Mouse (Mus musculus): ENCODE measurements around the gene Osbpl9. TPM values are rescaled to one million over a fixed set of nuclear protein-coding genes. Genes with fewer than 3 reads are reported as not detected.
A peak's percentile ranks its signal among the peaks of the same experiment; 100 is the strongest.

The Osbpl9 gene
- polyA plus RNA-seq, 1 experiment from 2014 or later, result 61.1 TPM

GRCm38 (mm10) chr4:109150214-109150613 is 51.9 kb downstream of the Osbpl9 start:
- 81% methylated on average over 2 of the region's 2 CpGs for WGBS
- no peak for ATAC-seq (ENCODE audit: low FRiP score, low TSS enrichment)
- no peaks in the 10 kb centered on the region for H3K9me3 ChIP-seq (ENCODE audit: control insufficient read depth, low read length)

GRCm38 (mm10) chr4:109149411-109149810 is 52.7 kb downstream of the Osbpl9 start:
- Histone ChIP-seq H3K4me1 (ENCODE audit: control insufficient read depth, insufficient read depth, low read length) (0 out of 2 replicates have a peak, but pooled peaks cover 4% of the 10 kb centered on the region), H3K9me3 (ENCODE audit: control insufficient read depth, low read length) (no peaks in the 10 kb centered on the region), H3K36me3 (ENCODE audit: control insufficient read depth, insufficient read depth, low read length) (no peaks in the 10 kb centered on the region), H3K4me2 (replicated peaks; ENCODE audit: low read depth, low read length) (no peak overlapping the region), H3K4me3 (ENCODE audit: low read length) (no peak overlapping the region), H3K27ac (ENCODE audit: low read depth, low read length) (no peak overlapping the region), H3K9ac (ENCODE audit: low read depth, low read length) (no peak overlapping the region), H3K27me3 (ENCODE audit: control insufficient read depth, insufficient read depth, low read length) (no peaks in the 10 kb centered on the region)
- no peak for ATAC-seq (ENCODE audit: low FRiP score, low TSS enrichment)
- WGBS, result 87% methylated on average over 2 of the region's 2 CpGs

More at GRCm38 (mm10) chr4:109150214-109150613, 51.9 kb downstream of the Osbpl9 start:
- no peak overlapping the region for H3K4me3 ChIP-seq (ENCODE audit: low read length)
- H3K4me1 ChIP-seq (ENCODE audit: control insufficient read depth, insufficient read depth, low read length), result 0 out of 2 replicates have a peak, but pooled peaks cover 4% of the 10 kb centered on the region
- H3K4me2 ChIP-seq (replicated peaks; ENCODE audit: low read depth, low read length), result no peak overlapping the region
- H3K27ac ChIP-seq (ENCODE audit: low read depth, low read length), result no peak overlapping the region
- H3K36me3 ChIP-seq (ENCODE audit: control insufficient read depth, insufficient read depth, low read length), result no peaks in the 10 kb centered on the region
- no peak overlapping the region for H3K9ac ChIP-seq (ENCODE audit: low read depth, low read length)
- no peaks in the 10 kb centered on the region for H3K27me3 ChIP-seq (ENCODE audit: control insufficient read depth, insufficient read depth, low read length)

GRCm38 (mm10) chr4:109147278-109148038 is 54.6 kb downstream of the Osbpl9 start:
- H3K9me3 ChIP-seq (ENCODE audit: control insufficient read depth, low read length), result no peaks in the 10 kb centered on the region
- no peak overlapping the region for H3K4me2 ChIP-seq (replicated peaks; ENCODE audit: low read depth, low read length)
- 0 out of 2 replicates have a peak, but pooled peaks cover 4% of the 10 kb centered on the region for H3K4me1 ChIP-seq (ENCODE audit: control insufficient read depth, insufficient read depth, low read length)
- WGBS, result 55% methylated on average over 11 of the region's 11 CpGs
- no peak overlapping the region for H3K4me3 ChIP-seq (ENCODE audit: low read length)
- H3K36me3 ChIP-seq (ENCODE audit: control insufficient read depth, insufficient read depth, low read length), result no peaks in the 10 kb centered on the region
- peak overlapping the region; percentile 4; the same call in 1 of the 2 replicates for H3K27ac ChIP-seq (ENCODE audit: low read depth, low read length)
- no peaks in the 10 kb centered on the region for H3K27me3 ChIP-seq (ENCODE audit: control insufficient read depth, insufficient read depth, low read length)
- ATAC-seq (ENCODE audit: low FRiP score, low TSS enrichment), result peak; percentile 66; the same call in 1 of the 2 replicates
- no peak overlapping the region for H3K9ac ChIP-seq (ENCODE audit: low read depth, low read length)

GRCm38 (mm10) chr4:109143091-109143490 is 59.0 kb downstream of the Osbpl9 start:
- Histone ChIP-seq H3K9ac (ENCODE audit: low read depth, low read length) (no peak overlapping the region), H3K9me3 (ENCODE audit: control insufficient read depth, low read length) (no peaks in the 10 kb centered on the region), H3K27me3 (ENCODE audit: control insufficient read depth, insufficient read depth, low read length) (no peaks in the 10 kb centered on the region), H3K4me3 (ENCODE audit: low read length) (no peak overlapping the region), H3K36me3 (ENCODE audit: control insufficient read depth, insufficient read depth, low read length) (no peaks in the 10 kb centered on the region), H3K27ac (ENCODE audit: low read depth, low read length) (no peak overlapping the region), H3K4me2 (replicated peaks; ENCODE audit: low read depth, low read length) (no peak overlapping the region), H3K4me1 (ENCODE audit: control insufficient read depth, insufficient read depth, low read length) (0 out of 2 replicates have a peak, but pooled peaks cover 8% of the 10 kb centered on the region)
- WGBS, result 77% methylated on average over 1 of the region's 1 CpGs
- no peak for ATAC-seq (ENCODE audit: low FRiP score, low TSS enrichment)

- no peaks in the 10 kb centered on the region for H3K36me3 ChIP-seq (ENCODE audit: control insufficient read depth, insufficient read depth, low read length)
- H3K4me2 ChIP-seq (replicated peaks; ENCODE audit: low read depth, low read length), result no peak overlapping the region
- no peak for ATAC-seq (ENCODE audit: low FRiP score, low TSS enrichment)
- H3K9ac ChIP-seq (ENCODE audit: low read depth, low read length), result no peak overlapping the region
- H3K4me1 ChIP-seq (ENCODE audit: control insufficient read depth, insufficient read depth, low read length), result 0 out of 2 replicates have a peak, but pooled peaks cover 4% of the 10 kb centered on the region
- WGBS, result 34% methylated on average over 4 of the region's 4 CpGs
- no peak overlapping the region for H3K4me3 ChIP-seq (ENCODE audit: low read length)
- H3K27ac ChIP-seq (ENCODE audit: low read depth, low read length), result no peak overlapping the region; the same call in 1 of the 2 replicates
- H3K9me3 ChIP-seq (ENCODE audit: control insufficient read depth, low read length), result no peaks in the 10 kb centered on the region
- no peaks in the 10 kb centered on the region for H3K27me3 ChIP-seq (ENCODE audit: control insufficient read depth, insufficient read depth, low read length)
These were observed 63.5 kb downstream of the Osbpl9 start for GRCm38 (mm10) chr4:109138551-109138950.

- 89% methylated on average over 7 of the region's 7 CpGs for WGBS
- Histone ChIP-seq H3K9me3 (ENCODE audit: control insufficient read depth, low read length) (no peaks in the 10 kb centered on the region), H3K27ac (ENCODE audit: low read depth, low read length) (no peak overlapping the region), H3K4me1 (ENCODE audit: control insufficient read depth, insufficient read depth, low read length) (0 out of 2 replicates have a peak, but pooled peaks cover 4% of the 10 kb centered on the region), H3K4me3 (ENCODE audit: low read length) (no peak overlapping the region), H3K9ac (ENCODE audit: low read depth, low read length) (no peak overlapping the region), H3K4me2 (replicated peaks; ENCODE audit: low read depth, low read length) (no peak overlapping the region), H3K36me3 (ENCODE audit: control insufficient read depth, insufficient read depth, low read length) (no peaks in the 10 kb centered on the region), H3K27me3 (ENCODE audit: control insufficient read depth, insufficient read depth, low read length) (no peaks in the 10 kb centered on the region)
- no peak for ATAC-seq (ENCODE audit: low FRiP score, low TSS enrichment)
These were observed 65.5 kb downstream of the Osbpl9 start for GRCm38 (mm10) chr4:109136475-109137125.

- WGBS, result 83% methylated on average over 3 of the region's 3 CpGs
- Histone ChIP-seq H3K27ac (ENCODE audit: low read depth, low read length) (no peak overlapping the region), H3K36me3 (ENCODE audit: control insufficient read depth, insufficient read depth, low read length) (no peaks in the 10 kb centered on the region), H3K27me3 (ENCODE audit: control insufficient read depth, insufficient read depth, low read length) (no peaks in the 10 kb centered on the region), H3K4me1 (ENCODE audit: control insufficient read depth, insufficient read depth, low read length) (0 out of 2 replicates have a peak, but pooled peaks cover 4% of the 10 kb centered on the region), H3K4me2 (replicated peaks; ENCODE audit: low read depth, low read length) (no peak overlapping the region), H3K9me3 (ENCODE audit: control insufficient read depth, low read length) (no peaks in the 10 kb centered on the region), H3K9ac (ENCODE audit: low read depth, low read length) (no peak overlapping the region), H3K4me3 (ENCODE audit: low read length) (no peak overlapping the region)
- ATAC-seq (ENCODE audit: low FRiP score, low TSS enrichment), result no peak
These were observed 67.1 kb downstream of the Osbpl9 start for GRCm38 (mm10) chr4:109134955-109135354.

GRCm38 (mm10) chr4:109131256-109131872 is 70.7 kb downstream of the Osbpl9 start:
- H3K9ac ChIP-seq (ENCODE audit: low read depth, low read length), result no peak overlapping the region
- H3K36me3 ChIP-seq (ENCODE audit: control insufficient read depth, insufficient read depth, low read length), result no peaks in the 10 kb centered on the region
- H3K27ac ChIP-seq (ENCODE audit: low read depth, low read length), result no peak overlapping the region
- H3K4me2 ChIP-seq (replicated peaks; ENCODE audit: low read depth, low read length), result no peak overlapping the region
- no peak overlapping the region for H3K4me3 ChIP-seq (ENCODE audit: low read length)
- no peaks in the 10 kb centered on the region for H3K27me3 ChIP-seq (ENCODE audit: control insufficient read depth, insufficient read depth, low read length)
- WGBS, result 93% methylated on average over 10 of the region's 10 CpGs
- H3K4me1 ChIP-seq (ENCODE audit: control insufficient read depth, insufficient read depth, low read length), result no peaks in the 10 kb centered on the region
- H3K9me3 ChIP-seq (ENCODE audit: control insufficient read depth, low read length), result no peaks in the 10 kb centered on the region
- ATAC-seq (ENCODE audit: low FRiP score, low TSS enrichment), result no peak

All from kidney, embryonic 14.5 days (tissue).